ENCODE assay signal across 31 mouse cellular contexts in the genomic region with DNA sequence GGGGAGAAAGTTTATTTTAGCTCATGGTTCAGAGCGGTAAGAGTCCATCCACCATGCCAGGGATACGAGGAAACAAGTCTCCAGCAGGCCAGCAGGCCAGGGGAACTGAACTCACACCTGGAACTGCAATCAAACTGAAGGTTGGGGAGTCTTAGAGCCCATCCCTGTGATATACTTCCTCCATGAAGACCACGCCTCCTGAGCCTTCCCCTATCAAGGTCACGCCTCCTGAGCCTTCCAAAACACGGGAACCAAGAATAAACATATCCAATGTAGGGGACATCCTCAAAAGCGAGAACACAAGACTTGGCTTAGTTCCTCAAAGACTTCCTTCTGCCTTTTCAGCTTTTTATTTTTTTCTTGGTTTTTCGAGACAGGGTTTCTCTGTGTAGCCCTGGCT. TPM values are rescaled to one million over a fixed set of nuclear protein-coding genes. Genes with fewer than 3 reads are reported as not detected.
DNase-seq lines count a peak whose midpoint lies in the region; ATAC-seq and TF ChIP-seq lines count a peak whose summit lies in the region.
"Had no signal": no experiment of that assay in that cellular context is flagged by ENCODE, and none has a peak within 500 bp of the region (broad histone marks: within the 10 kb centered on the region; RNA-seq: fewer than 3 reads in every experiment).

No protein-coding gene starts in this region.

- H3K4me2 ChIP-seq in liver, embryonic 12.5 days = no peak overlapping the region
- H3K4me2 ChIP-seq in forebrain, embryonic 11.5 days (ENCODE audit: low read depth, low read length, severe bottlenecking) = no peak overlapping the region
- H3K4me2 ChIP-seq: embryonic facial prominence, embryonic 15.5 days; heart, embryonic 11.5 days; hindbrain, embryonic 13.5 days; limb, embryonic 12.5 days; midbrain, embryonic 12.5 days had no signal

- no peak overlapping the region for H3K4me3 ChIP-seq in liver, adult 2 months (ENCODE audit: insufficient read depth, low read depth, low read length)
- no peak overlapping the region for H3K4me3 ChIP-seq in liver, embryonic 12.5 days
- no peak overlapping the region for H3K4me3 ChIP-seq in ES-E14 (ENCODE audit: insufficient read depth in 1 of 2, low read depth in 1 of 2, low read length in 2 of 2, poor library complexity in 1 of 2, severe bottlenecking in 1 of 2)
- no peak overlapping the region for H3K4me3 ChIP-seq in forebrain, embryonic 11.5 days (ENCODE audit: low read depth, low read length)
- H3K4me3 ChIP-seq: embryonic facial prominence, embryonic 15.5 days; hindbrain, embryonic 13.5 days; limb, embryonic 12.5 days; midbrain, embryonic 12.5 days had no signal

- peaks cover 4% of the 10 kb centered on the region for H3K4me1 ChIP-seq in liver, adult 2 months (ENCODE audit: control insufficient read depth, insufficient read depth, low read length)
- H3K4me1 ChIP-seq in liver, embryonic 12.5 days = peaks cover 39% of the 10 kb centered on the region
- peaks cover 18 to 29% of the 10 kb centered on the region in 2 experiments for H3K4me1 ChIP-seq in ES-E14 (ENCODE audit: control insufficient read depth in 2 of 2, insufficient read depth in 2 of 2, low read length in 2 of 2, poor library complexity in 1 of 2)
- no peaks in the 10 kb centered on the region for H3K4me1 ChIP-seq in forebrain, embryonic 11.5 days (replicated peaks; ENCODE audit: control insufficient read depth, insufficient read depth, low read length)

- no peak for ATAC-seq in liver, embryonic 12.5 days
- ATAC-seq in hematopoietic stem cell, adult 5-6 weeks (replicated peaks in 1 of 2; ENCODE audit: insufficient read depth in 1 of 2, low FRiP score in 2 of 2, low TSS enrichment in 1 of 2, low read depth in 1 of 2, poor library complexity in 2 of 2, severe bottlenecking in 2 of 2) = peak; percentile 47 to 78; a peak in 3 of 4 replicates
- 0 out of 2 replicates have a peak, but pooled peaks have one; percentile 33 for ATAC-seq in neutrophil, adult 5-6 weeks (ENCODE audit: extremely low read depth, insufficient number of reproducible peaks, low FRiP score, poor library complexity, severe bottlenecking)
- no peak for ATAC-seq in forebrain, embryonic 11.5 days (replicated peaks; ENCODE audit: low FRiP score)
- ATAC-seq: activated CD4-positive, CD25-positive, alpha-beta regulatory T cell, adult 4 months; forebrain, postnatal 0 days had no signal

- H3K79me2 ChIP-seq in liver, adult 2 months (ENCODE audit: control insufficient read depth, insufficient read depth, low read length) = no peaks in the 10 kb centered on the region

- no peaks in the 10 kb centered on the region for H3K9me3 ChIP-seq in liver, embryonic 12.5 days (replicated peaks)
- no peaks in the 10 kb centered on the region for H3K9me3 ChIP-seq in ES-E14 (ENCODE audit: control insufficient read depth, insufficient read depth, low read depth, low read length)
- H3K9me3 ChIP-seq in forebrain, embryonic 11.5 days (ENCODE audit: control insufficient read depth, low read length) = no peaks in the 10 kb centered on the region
- H3K9me3 ChIP-seq: embryonic facial prominence, embryonic 15.5 days; hindbrain, embryonic 13.5 days; limb, embryonic 12.5 days; midbrain, embryonic 12.5 days had no signal

- H3K27ac ChIP-seq in liver, adult 2 months (replicated peaks; ENCODE audit: insufficient read depth, low read depth, low read length) = no peak overlapping the region
- no peak overlapping the region for H3K27ac ChIP-seq in liver, embryonic 12.5 days
- peak overlapping the region; percentile 0; the same call in 1 of the 2 replicates for H3K27ac ChIP-seq in ES-E14 (ENCODE audit: insufficient read depth, low read depth, low read length, poor library complexity, severe bottlenecking)
- no peak overlapping the region for H3K27ac ChIP-seq in forebrain, embryonic 11.5 days (ENCODE audit: low read depth, low read length)
- H3K27ac ChIP-seq: embryonic facial prominence, embryonic 15.5 days; hindbrain, embryonic 13.5 days; limb, embryonic 12.5 days; midbrain, embryonic 12.5 days had no signal

- no peaks in the 10 kb centered on the region for H3K36me3 ChIP-seq in liver, adult 2 months (ENCODE audit: control insufficient read depth, insufficient read depth, low read length)
- no peaks in the 10 kb centered on the region for H3K36me3 ChIP-seq in liver, embryonic 12.5 days
- no peaks in the 10 kb centered on the region for H3K36me3 ChIP-seq in ES-E14 (ENCODE audit: control insufficient read depth, insufficient read depth, low read length, poor library complexity, severe bottlenecking)
- no peaks in the 10 kb centered on the region for H3K36me3 ChIP-seq in forebrain, embryonic 11.5 days (ENCODE audit: control insufficient read depth, insufficient read depth, low read length)
- H3K36me3 ChIP-seq: embryonic facial prominence, embryonic 15.5 days; hindbrain, embryonic 13.5 days; limb, embryonic 12.5 days; midbrain, embryonic 12.5 days had no signal

- in situ Hi-C loops in ES-E14 (cut with MboI; ENCODE audit: low sequenced_read_pairs in 2 of 2, unreplicated experiment in 2 of 2) = no loop called here

- WGBS in liver, adult 2 months = 77% methylated on average over 7 of the region's 7 CpGs
- 57% methylated on average over 7 of the region's 7 CpGs for WGBS in liver, embryonic 12.5 days (ENCODE audit: insufficient replicate concordance)
- 90% methylated on average over 7 of the region's 7 CpGs for WGBS in forebrain, embryonic 11.5 days

- H3K27me3 ChIP-seq in liver, adult 2 months (ENCODE audit: control insufficient read depth, insufficient read depth, low read length) = no peaks in the 10 kb centered on the region
- H3K27me3 ChIP-seq in liver, embryonic 12.5 days (replicated peaks) = no peaks in the 10 kb centered on the region
- no peaks in the 10 kb centered on the region for H3K27me3 ChIP-seq in forebrain, embryonic 11.5 days (ENCODE audit: control insufficient read depth, insufficient read depth, low read length)
- H3K27me3 ChIP-seq: embryonic facial prominence, embryonic 15.5 days; hindbrain, embryonic 13.5 days; limb, embryonic 12.5 days; midbrain, embryonic 12.5 days had no signal

- peak; percentile 46 for DNase-seq in liver, adult 2 months (ENCODE audit: extremely low read depth, low read depth, low spot score)
- no peak for DNase-seq in ES-E14 (ENCODE audit: low read depth, low spot score)
- DNase-seq in forebrain, embryonic 11.5 days (ENCODE audit: low spot score) = no peak
- DNase-seq in cerebellum, postnatal 25 days = no peak
- DNase-seq: adrenal gland, postnatal 10 days; cerebellum, adult 11 months; cerebellum, postnatal 10 days; embryo, embryonic 11 days; forebrain, postnatal 0 days; gastrocnemius, postnatal 36 days; kidney, adult 9 months; kidney, postnatal 25 days; lung, postnatal 4 days; right cerebral cortex, postnatal 14 days; spleen, adult 18-20 months; thymus, adult 2 months had no signal

- no peak for TF ChIP-seq POLR2A in liver, adult 2 months (IDR thresholded peaks at IDR 0.05; ENCODE audit: extremely low read depth, insufficient read depth, low read length)

- no peak overlapping the region for H3K9ac ChIP-seq in liver, adult 2 months (ENCODE audit: low read depth, low read length)
- no peak overlapping the region for H3K9ac ChIP-seq in liver, embryonic 12.5 days
- H3K9ac ChIP-seq in ES-E14 (ENCODE audit: insufficient read depth, low read depth, low read length, poor library complexity, severe bottlenecking) = no peak overlapping the region
- H3K9ac ChIP-seq in forebrain, embryonic 11.5 days (ENCODE audit: low read length) = no peak overlapping the region
- H3K9ac ChIP-seq: embryonic facial prominence, embryonic 15.5 days; forebrain, postnatal 0 days; hindbrain, embryonic 13.5 days; limb, embryonic 12.5 days; midbrain, embryonic 12.5 days had no signal

- TF ChIP-seq CTCF in liver, adult 2 months (IDR thresholded peaks at IDR 0.05; ENCODE audit: low read depth, low read length) = no peak

RNA-seq across cellular contexts. Expression of a gene that starts 11.0 kb away (rescaled TPM):
- not detected in 2 replicates for total RNA-seq in liver, adult 2 months (2014; rRNA removed)
- not detected in 2 replicates for polyA plus RNA-seq in liver, adult 2 months (2012; rRNA removed)
- 0.33 TPM in 1 of 2 replicates, not detected in the other for polyA plus RNA-seq in liver, embryonic 12.5 days (2016; fragmentation: Nextera tagmentation; extraction: Ambion mirVana)
- 66.0 and 95.3 TPM in 2 replicates for total RNA-seq in ES-E14 (2012; rRNA removed)
- not detected in 2 replicates for total RNA-seq in hematopoietic stem cell, adult 5-6 weeks (2017)
- not detected in 2 replicates for total RNA-seq in neutrophil, adult 5-6 weeks (2017)
- polyA plus RNA-seq in forebrain, embryonic 11.5 days (2014; fragmentation: Nextera tagmentation; extraction: Ambion mirVana) = not detected in 2 replicates
- total RNA-seq: CH12.LX; forebrain, postnatal 0 days; heart, postnatal 10 days; layer of hippocampus, postnatal 10 days had no signal
- polyA plus RNA-seq: activated CD4-positive, CD25-positive, alpha-beta regulatory T cell, adult 4 months; forebrain, postnatal 0 days; heart, embryonic 11.5 days; intestine, embryonic 14.5 days; midbrain, embryonic 12.5 days had no signal

RNA-seq across cellular contexts. Expression of a gene that starts 13.5 kb away (rescaled TPM):
- total RNA-seq in liver, adult 2 months (2014; rRNA removed) = 220 and 240 TPM in 2 replicates
- polyA plus RNA-seq in liver, adult 2 months (2012; rRNA removed) = 618 and 693 TPM in 2 replicates
- 260 and 267 TPM in 2 replicates for polyA plus RNA-seq in liver, embryonic 12.5 days (2016; fragmentation: Nextera tagmentation; extraction: Ambion mirVana)
- 321 and 677 TPM in 2 replicates for total RNA-seq in ES-E14 (2012; rRNA removed)
- total RNA-seq in hematopoietic stem cell, adult 5-6 weeks (2017) = 70.4 and 70.6 TPM in 2 replicates
- 3.7 and 5.9 TPM in 2 replicates for total RNA-seq in neutrophil, adult 5-6 weeks (2017)
- 56.7 TPM in 2 replicates for polyA plus RNA-seq in forebrain, embryonic 11.5 days (2014; fragmentation: Nextera tagmentation; extraction: Ambion mirVana)

RNA-seq across cellular contexts. Expression of a gene that starts 39.9 kb away (rescaled TPM):
- 248 and 362 TPM in 2 replicates for total RNA-seq in liver, adult 2 months (2014; rRNA removed)
- 226 and 272 TPM in 2 replicates for polyA plus RNA-seq in liver, adult 2 months (2012; rRNA removed)
- polyA plus RNA-seq in liver, embryonic 12.5 days (2016; fragmentation: Nextera tagmentation; extraction: Ambion mirVana) = 1,007 and 1,098 TPM in 2 replicates
- 1,660 and 1,758 TPM in 2 replicates for total RNA-seq in ES-E14 (2012; rRNA removed)
- total RNA-seq in hematopoietic stem cell, adult 5-6 weeks (2017) = 2,119 and 2,880 TPM in 2 replicates
- 535 and 559 TPM in 2 replicates for total RNA-seq in neutrophil, adult 5-6 weeks (2017)
- 1,787 and 1,872 TPM in 2 replicates for polyA plus RNA-seq in forebrain, embryonic 11.5 days (2014; fragmentation: Nextera tagmentation; extraction: Ambion mirVana)

RNA-seq across cellular contexts. Expression of a gene that starts 46.2 kb away (rescaled TPM):
- total RNA-seq in liver, adult 2 months (2014; rRNA removed) = 0.13 TPM in 1 of 2 replicates, not detected in the other
- 0.02 TPM in 1 of 2 replicates, not detected in the other for polyA plus RNA-seq in liver, adult 2 months (2012; rRNA removed)
- 0.38 and 0.39 TPM in 2 replicates for polyA plus RNA-seq in liver, embryonic 12.5 days (2016; fragmentation: Nextera tagmentation; extraction: Ambion mirVana)
- 0.48 TPM in 1 of 2 replicates, not detected in the other for total RNA-seq in ES-E14 (2012; rRNA removed)
- 0.50 and 0.55 TPM in 2 replicates for total RNA-seq in hematopoietic stem cell, adult 5-6 weeks (2017)
- total RNA-seq in neutrophil, adult 5-6 weeks (2017) = 1.1 and 1.5 TPM in 2 replicates
- polyA plus RNA-seq in forebrain, embryonic 11.5 days (2014; fragmentation: Nextera tagmentation; extraction: Ambion mirVana) = 0.44 and 0.69 TPM in 2 replicates
- total RNA-seq: CH12.LX; heart, postnatal 10 days had no signal
- polyA plus RNA-seq: intestine, embryonic 14.5 days; neural tube, embryonic 14.5 days; stomach, embryonic 14.5 days had no signal

RNA-seq across cellular contexts. Expression of a gene that starts 49.2 kb away (rescaled TPM):
- total RNA-seq in liver, adult 2 months (2014; rRNA removed) = 43.0 and 45.9 TPM in 2 replicates
- polyA plus RNA-seq in liver, adult 2 months (2012; rRNA removed) = 69.7 and 73.0 TPM in 2 replicates
- 69.1 and 72.5 TPM in 2 replicates for polyA plus RNA-seq in liver, embryonic 12.5 days (2016; fragmentation: Nextera tagmentation; extraction: Ambion mirVana)
- 96.7 and 98.7 TPM in 2 replicates for total RNA-seq in ES-E14 (2012; rRNA removed)
- 64.8 and 76.7 TPM in 2 replicates for total RNA-seq in hematopoietic stem cell, adult 5-6 weeks (2017)
- total RNA-seq in neutrophil, adult 5-6 weeks (2017) = 17.7 and 24.6 TPM in 2 replicates
- polyA plus RNA-seq in forebrain, embryonic 11.5 days (2014; fragmentation: Nextera tagmentation; extraction: Ambion mirVana) = 103 and 105 TPM in 2 replicates

Comparison
In these comparisons a context has a peak if more than half of its experiments do, and no peak if none do; other contexts are left out.
1. ATAC-seq: peak in hematopoietic stem cell, adult 5-6 weeks (2 of 2) and neutrophil, adult 5-6 weeks (single experiment); none in liver, embryonic 12.5 days (single experiment) and forebrain, embryonic 11.5 days (single experiment).
2. RNA of a gene that starts 11.0 kb away (total RNA-seq): 66.0 to 95.3 TPM in ES-E14; not detected in liver, adult 2 months, not detected in hematopoietic stem cell, adult 5-6 weeks and not detected in neutrophil, adult 5-6 weeks; every median in the first group is over 10 times any median in the second.
3. RNA of a gene that starts 13.5 kb away (total RNA-seq): 321 to 677 TPM in ES-E14, 220 to 240 TPM in liver, adult 2 months and 70.4 to 70.6 TPM in hematopoietic stem cell, adult 5-6 weeks; 3.7 to 5.9 TPM in neutrophil, adult 5-6 weeks; every median in the first group is over 10 times any median in the second.